18 mouse cellular contexts compared by ENCODE assay signal in the genomic region with DNA sequence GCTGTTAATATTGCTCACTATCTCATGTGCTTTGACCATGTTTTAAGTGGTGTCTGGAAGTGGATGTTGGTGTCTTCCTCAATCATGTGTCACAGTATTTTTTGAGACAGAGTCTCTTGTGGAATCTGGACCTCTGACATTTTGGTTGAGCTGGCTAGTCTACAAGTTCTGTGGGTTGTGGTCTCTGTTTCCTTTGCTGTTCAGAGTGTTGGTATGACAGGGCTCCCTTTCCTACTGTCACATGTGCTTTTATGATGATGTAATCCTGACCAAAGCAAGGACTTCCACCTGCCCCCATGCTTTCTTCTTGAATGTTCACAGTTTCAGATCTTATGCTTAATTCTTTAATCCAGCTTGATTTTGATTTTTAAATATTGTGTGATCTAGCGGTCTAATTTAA.
"Had no signal": no experiment of that assay in that cellular context is flagged by ENCODE, and none has a peak within 500 bp of the region (broad histone marks: within the 10 kb centered on the region; RNA-seq: fewer than 3 reads in every experiment).

No protein-coding gene starts in this region.

- H3K4me2 ChIP-seq: lung, embryonic 14.5 days; midbrain, embryonic 11.5 days; midbrain, embryonic 13.5 days; midbrain, embryonic 15.5 days; neural tube, embryonic 13.5 days; neural tube, embryonic 15.5 days had no signal

- H3K36me3 ChIP-seq: midbrain, embryonic 13.5 days; midbrain, embryonic 15.5 days; neural tube, embryonic 13.5 days; neural tube, embryonic 15.5 days had no signal

- H3K4me1 ChIP-seq: megakaryocyte, embryonic 14.5 days; midbrain, embryonic 13.5 days; midbrain, embryonic 15.5 days; neural tube, embryonic 13.5 days; neural tube, embryonic 15.5 days had no signal

- H3K9me3 ChIP-seq: megakaryocyte, embryonic 14.5 days; midbrain, embryonic 13.5 days; midbrain, embryonic 15.5 days; neural tube, embryonic 13.5 days; neural tube, embryonic 15.5 days had no signal

- ATAC-seq: midbrain, embryonic 13.5 days; midbrain, embryonic 15.5 days had no signal

- H3K27ac ChIP-seq: midbrain, embryonic 13.5 days; midbrain, embryonic 15.5 days; neural tube, embryonic 13.5 days; neural tube, embryonic 15.5 days had no signal

- H3K27me3 ChIP-seq: megakaryocyte, embryonic 14.5 days; midbrain, embryonic 13.5 days; midbrain, embryonic 15.5 days; neural tube, embryonic 13.5 days; neural tube, embryonic 15.5 days had no signal

- H3K9ac ChIP-seq: lung, embryonic 14.5 days; midbrain, embryonic 13.5 days; midbrain, embryonic 15.5 days; neural tube, embryonic 13.5 days; neural tube, embryonic 15.5 days had no signal

- DNase-seq: lung, adult 18-20 months; lung, embryonic 14.5 days; lung, postnatal 10 days; lung, postnatal 4 days; retina, postnatal 1 day; right cerebral cortex, adult 18-20 months; right cerebral cortex, postnatal 14 days; right cerebral cortex, postnatal 4 days; spleen, adult 18-20 months; thymus, adult 18-20 months; thymus, postnatal 14 days; thymus, postnatal 36 days had no signal

- H3K4me3 ChIP-seq: megakaryocyte, embryonic 14.5 days; midbrain, embryonic 13.5 days; midbrain, embryonic 15.5 days; neural tube, embryonic 13.5 days; neural tube, embryonic 15.5 days had no signal
